Mouse (Mus musculus) heart, embryonic 12.5 days (tissue): Measurements from ENCODE around the gene Sik3. TPM values are rescaled to one million over a fixed set of nuclear protein-coding genes. Genes with fewer than 3 reads are reported as not detected.
A peak's percentile ranks its signal among the peaks of the same experiment; 100 is the strongest.
"Not testable (repeated sequence)": the region's sequence is repeated elsewhere in the genome, so short reads cannot be mapped to it uniquely, and the experiment has no call there.

Experiments
- ATAC-seq: fragments of 200-750 bp; cut with Nextera tagmentation; 2 replicates; pipeline ENCODE4 v1.8.0; 2017; ENCODE audit warnings: moderate TSS enrichment, moderate library complexity; ENCODE audit not compliant: insufficient number of reproducible peaks, low FRiP score
- H3K27ac ChIP-seq: fragments of 300-500 bp; sonication (generic); 2 replicates; pipeline ENCODE4 v1.5.1; 2016; ENCODE audit warnings: mild to moderate bottlenecking, moderate library complexity; ENCODE audit not compliant: poor library complexity, severe bottlenecking
- H3K27me3 ChIP-seq: fragments of 300-500 bp; sonication (generic); replicated peaks from 2 replicates; pipeline ENCODE4 v1.6.1; 2016; ENCODE audit warnings: mild to moderate bottlenecking, moderate library complexity
- H3K36me3 ChIP-seq: fragments of 300-500 bp; sonication (generic); 2 replicates; pipeline ENCODE4 v1.6.1; 2016; ENCODE audit warnings: mild to moderate bottlenecking, moderate library complexity
- H3K4me1 ChIP-seq: fragments of 300-500 bp; sonication (generic); replicated peaks from 2 replicates; pipeline ENCODE4 v1.6.1; 2016; ENCODE audit warnings: mild to moderate bottlenecking
- H3K4me2 ChIP-seq: fragments of 300-500 bp; sonication (generic); 2 replicates; pipeline ENCODE4 v1.6.1; 2016; ENCODE audit warnings: mild to moderate bottlenecking, moderate library complexity
- H3K4me3 ChIP-seq: fragments of 300-500 bp; sonication (generic); 2 replicates; pipeline ENCODE4 v1.5.1; 2016; ENCODE audit warnings: mild to moderate bottlenecking
- H3K9ac ChIP-seq: fragments of 300-500 bp; sonication (generic); 2 replicates; pipeline ENCODE4 v1.6.1; 2016; ENCODE audit warnings: mild to moderate bottlenecking, moderate library complexity
- H3K9me3 ChIP-seq: fragments of 300-500 bp; sonication (generic); replicated peaks from 2 replicates; pipeline ENCODE4 v1.6.1; 2016; ENCODE audit warnings: mild to moderate bottlenecking, moderate library complexity
- WGBS: fragments of 180-500 bp; shearing (Covaris S2); methylation state at CpG from one replicate; pipeline ENCODE4 v1.1.7; 2016; 5-methylcytosine and 5-hydroxymethylcytosine counted together
- polyA plus RNA-seq: library from polyadenylated mRNA; unstranded; fragments of >200 nt; fragmentation: Nextera tagmentation; extraction: Ambion mirVana; gene quantifications from 2 replicates; pipeline ENCODE4 v1.2.1, GENCODE M21; 2016

Gene Sik3
- polyA plus RNA-seq, 1 experiment from 2014 or later = 13.9 TPM

DNA sequence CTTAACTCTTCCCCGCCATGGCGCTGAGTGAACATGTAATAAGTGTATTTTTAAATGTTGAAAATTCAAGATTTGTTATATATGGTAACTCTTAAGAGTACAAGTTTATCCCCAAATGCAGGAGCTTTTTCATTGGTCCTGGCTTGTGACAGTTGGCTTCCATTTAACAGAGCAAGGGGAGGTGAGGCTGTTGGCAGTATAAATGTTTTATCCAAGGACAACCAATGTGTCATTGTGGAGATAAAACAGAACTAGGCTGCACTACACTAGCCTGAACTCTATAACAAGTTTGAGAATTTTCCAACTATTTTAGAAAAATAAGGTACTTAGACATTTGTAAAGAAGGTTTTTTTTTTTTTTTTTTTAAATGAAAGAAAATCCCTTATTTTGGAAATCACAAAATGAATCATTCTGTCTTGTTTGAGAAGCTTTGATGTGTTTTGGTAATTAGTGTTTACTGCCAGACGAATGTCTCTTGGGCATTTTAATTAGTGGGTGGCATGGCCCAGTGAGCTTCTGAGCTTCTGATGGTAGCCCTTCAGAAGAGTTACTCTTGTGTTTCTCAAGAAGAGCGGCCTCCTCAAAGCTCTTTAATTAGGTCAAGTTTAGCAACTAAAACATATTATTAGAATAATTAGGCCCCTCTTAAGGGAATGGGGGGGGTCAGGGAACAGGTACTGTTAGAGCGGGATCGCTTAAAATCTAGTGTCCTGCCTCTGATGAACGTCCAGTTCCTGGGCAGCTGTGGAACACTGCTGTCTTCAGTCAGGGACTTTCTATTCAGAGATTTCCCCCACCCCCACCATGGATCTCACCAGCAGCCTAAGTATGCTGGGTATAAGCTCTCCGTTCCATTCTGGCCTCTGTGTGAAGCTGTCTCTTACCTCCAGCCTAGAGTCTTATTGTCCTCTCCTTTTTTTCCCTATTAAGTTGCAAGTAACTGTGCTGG, 139.7 kb downstream of the Sik3 start:
- Histone ChIP-seq H3K27me3 (no peaks in the 10 kb centered on the region), H3K4me3 (no peak overlapping the region), H3K4me2 (no peak overlapping the region), H3K27ac (no peak overlapping the region), H3K4me1 (peaks cover 55% of the 10 kb centered on the region), H3K36me3 (peaks cover 2% of the 10 kb centered on the region; the same call in 1 of the 2 replicates), H3K9me3 (no peaks in the 10 kb centered on the region), H3K9ac (no peak overlapping the region)
- 70% methylated on average over 8 of the region's 8 CpGs for WGBS
- no peak for ATAC-seq

DNA sequence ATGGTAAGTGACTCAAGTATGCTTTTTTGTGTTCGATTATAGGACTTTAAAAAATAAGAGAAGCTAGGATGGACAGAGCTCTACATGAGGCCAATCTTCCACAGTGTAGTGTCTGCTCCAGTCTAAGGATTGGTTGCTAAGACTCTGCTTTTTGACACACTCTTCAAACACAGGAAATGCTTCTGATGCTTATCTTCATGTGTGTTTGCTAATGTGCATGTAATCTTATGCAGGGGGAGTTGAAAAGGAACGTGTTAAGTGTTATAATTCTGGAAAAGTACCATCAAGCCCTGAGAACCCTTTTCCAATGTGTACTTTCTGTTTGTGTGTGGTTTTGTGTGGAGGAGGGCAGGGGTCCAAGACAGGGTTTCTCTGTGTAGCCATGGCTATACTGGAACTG, 141.8 kb downstream of the Sik3 start:
- WGBS = 69% methylated on average over 2 of the region's 2 CpGs
- no peaks in the 10 kb centered on the region for H3K9me3 ChIP-seq
- H3K27ac ChIP-seq = no peak overlapping the region
- H3K4me3 ChIP-seq = no peak overlapping the region
- no peak for ATAC-seq
- H3K4me1 ChIP-seq = peaks cover 52% of the 10 kb centered on the region
- no peak overlapping the region for H3K4me2 ChIP-seq
- H3K27me3 ChIP-seq = no peaks in the 10 kb centered on the region
- peaks cover 3% of the 10 kb centered on the region; the same call in 1 of the 2 replicates for H3K36me3 ChIP-seq
- no peak overlapping the region for H3K9ac ChIP-seq

DNA sequence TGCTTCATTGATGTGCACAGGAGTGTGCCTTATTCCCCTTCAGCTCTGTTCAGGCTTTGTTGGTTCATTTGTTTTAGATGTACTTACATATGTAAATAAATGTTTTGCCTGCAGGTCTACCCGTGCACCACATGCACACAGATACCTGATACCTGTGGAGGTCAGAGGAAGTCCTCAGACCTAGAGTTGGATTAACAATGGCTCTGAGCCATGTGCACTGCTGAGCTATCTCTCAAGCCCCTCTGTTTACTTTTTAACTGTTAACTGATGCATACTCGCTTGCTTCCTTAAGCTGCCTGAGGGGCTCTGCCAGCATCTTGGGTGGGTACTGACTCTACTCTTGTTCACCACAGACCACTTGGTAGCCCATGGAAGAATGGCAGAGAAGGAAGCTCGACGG, 142.4 kb downstream of the Sik3 start:
- peaks cover 47% of the 10 kb centered on the region for H3K4me1 ChIP-seq
- H3K9me3 ChIP-seq = no peaks in the 10 kb centered on the region
- 67% methylated on average over 4 of the region's 4 CpGs for WGBS

DNA sequence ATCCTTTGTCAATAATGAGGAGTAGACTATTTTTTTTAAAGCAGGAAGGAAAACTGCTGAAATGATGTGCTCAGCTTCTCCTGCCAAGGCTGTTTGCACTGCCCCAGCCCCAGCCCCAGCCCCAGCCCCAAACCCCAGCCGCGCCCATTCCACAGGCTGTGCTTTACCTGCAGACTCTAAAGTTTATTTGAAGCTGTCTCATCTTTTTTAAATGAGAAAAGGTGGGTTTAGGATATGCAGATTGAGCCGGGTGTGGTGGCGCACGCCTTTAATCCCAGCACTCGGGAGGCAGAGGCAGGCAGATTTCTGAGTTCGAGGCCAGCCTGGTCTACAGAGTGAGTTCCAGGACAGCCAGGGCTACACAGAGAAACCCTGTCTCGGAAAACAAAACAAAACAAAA, 143.2 kb downstream of the Sik3 start:
- not testable (repeated sequence) for ATAC-seq, H3K36me3 ChIP-seq
- WGBS = 91% methylated on average over 8 of the region's 8 CpGs

More for the DNA sequence above, 142.4 kb downstream of the Sik3 start:
- no peak for ATAC-seq
- Histone ChIP-seq H3K36me3 (peaks cover 3% of the 10 kb centered on the region; the same call in 1 of the 2 replicates), H3K27ac (no peak overlapping the region), H3K9ac (no peak overlapping the region), H3K27me3 (no peaks in the 10 kb centered on the region), H3K4me3 (no peak overlapping the region), H3K4me2 (no peak overlapping the region)

DNA sequence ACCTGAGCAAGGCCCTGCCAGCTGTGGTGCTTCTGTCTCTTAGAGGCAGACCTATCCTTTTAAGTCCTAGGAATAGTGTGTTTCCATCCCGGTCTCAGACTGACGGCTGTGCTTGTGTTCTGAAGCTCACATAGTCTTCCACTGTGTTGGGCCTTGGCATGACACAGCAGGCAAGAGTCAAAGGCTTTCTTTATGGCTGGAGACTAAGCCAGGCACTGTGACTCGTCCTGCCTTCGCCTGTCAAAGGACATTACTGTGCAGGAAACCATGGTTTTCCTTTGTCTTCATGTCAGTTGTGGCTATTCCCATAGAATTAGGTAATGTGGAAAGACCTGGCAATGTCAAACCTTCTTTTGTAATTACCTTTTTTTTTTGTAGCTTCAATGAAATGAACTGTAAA, 144.1 kb downstream of the Sik3 start:
- peak overlapping the region; percentile 46 for H3K27ac ChIP-seq
- H3K9ac ChIP-seq = no peak overlapping the region
- no peak overlapping the region for H3K4me3 ChIP-seq
- no peak overlapping the region for H3K4me2 ChIP-seq
- peaks cover 30% of the 10 kb centered on the region for H3K4me1 ChIP-seq
- H3K27me3 ChIP-seq = no peaks in the 10 kb centered on the region
- H3K36me3 ChIP-seq = peaks cover 3% of the 10 kb centered on the region; the same call in 1 of the 2 replicates
- no peaks in the 10 kb centered on the region for H3K9me3 ChIP-seq
- 50% methylated on average over 4 of the region's 4 CpGs for WGBS
- ATAC-seq = 0 out of 2 replicates have a peak, but pooled peaks have one; percentile 22

More for the DNA sequence above, 143.2 kb downstream of the Sik3 start:
- H3K9ac ChIP-seq, H3K4me2 ChIP-seq, H3K27ac ChIP-seq, H3K9me3 ChIP-seq, H3K4me3 ChIP-seq, H3K27me3 ChIP-seq: not testable (repeated sequence)
- peaks cover 39% of the 10 kb centered on the region for H3K4me1 ChIP-seq

DNA sequence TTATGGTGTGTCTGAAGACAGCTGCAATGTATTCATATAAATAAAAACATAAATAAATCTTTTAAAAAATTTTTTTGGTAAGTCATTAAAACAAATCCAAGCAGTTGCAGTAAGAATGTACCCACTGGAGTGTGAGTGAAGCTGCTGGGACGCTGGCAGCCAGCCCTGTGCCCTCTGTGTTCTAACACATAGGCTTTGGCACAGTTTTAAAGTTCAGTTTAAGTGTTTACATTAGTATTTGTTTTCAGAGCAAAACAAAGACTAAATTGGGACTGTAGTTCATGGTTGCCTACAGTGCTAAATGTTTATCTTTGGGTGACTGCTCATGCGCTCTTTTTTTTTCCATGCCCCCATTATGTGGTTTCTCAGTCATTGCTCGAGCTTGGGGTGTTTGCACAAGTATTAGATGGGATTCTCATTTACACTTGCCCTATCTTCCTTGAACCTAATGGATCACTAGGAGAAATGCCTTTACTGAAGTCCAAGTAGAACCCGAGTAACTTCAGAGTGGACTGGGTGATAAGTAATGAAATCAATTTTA, 145.7 kb downstream of the Sik3 start:
- Histone ChIP-seq H3K9ac (no peak overlapping the region), H3K4me3 (no peak overlapping the region), H3K4me2 (no peak overlapping the region), H3K27ac (no peak overlapping the region), H3K4me1 (peaks cover 18% of the 10 kb centered on the region), H3K36me3 (peaks cover 3% of the 10 kb centered on the region; the same call in 1 of the 2 replicates), H3K27me3 (no peaks in the 10 kb centered on the region), H3K9me3 (no peaks in the 10 kb centered on the region)
- 88% methylated on average over 4 of the region's 4 CpGs for WGBS
- no peak for ATAC-seq

DNA sequence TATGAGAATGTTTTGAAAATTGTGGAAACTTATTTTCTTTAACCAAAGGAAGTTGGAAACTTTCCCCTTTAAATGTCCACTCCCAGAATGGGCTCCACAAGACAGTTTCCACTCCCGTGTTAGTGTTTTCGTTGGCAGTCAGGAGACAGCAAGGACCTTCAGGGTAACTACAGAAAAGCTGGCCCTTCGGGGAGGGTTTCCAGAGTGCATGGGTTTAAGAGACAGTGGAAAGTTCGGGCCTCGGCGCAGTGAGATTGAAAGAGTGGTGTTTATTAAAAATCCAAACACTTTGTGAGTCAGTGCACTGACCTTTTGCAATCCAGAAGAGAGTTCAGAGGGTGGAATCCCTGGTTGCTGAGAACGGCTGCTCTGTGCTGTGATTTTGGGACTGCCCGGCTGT, 150.8 kb downstream of the Sik3 start:
- Histone ChIP-seq H3K4me1 (peaks cover 9% of the 10 kb centered on the region; the same call in 1 of the 2 replicates), H3K36me3 (no peaks in the 10 kb centered on the region), H3K9me3 (no peaks in the 10 kb centered on the region), H3K27me3 (no peaks in the 10 kb centered on the region), H3K4me3 (no peak overlapping the region), H3K9ac (no peak overlapping the region), H3K27ac (peak overlapping the region; percentile 62), H3K4me2 (no peak overlapping the region)
- peak; percentile 61 for ATAC-seq
- 58% methylated on average over 8 of the region's 8 CpGs for WGBS

DNA sequence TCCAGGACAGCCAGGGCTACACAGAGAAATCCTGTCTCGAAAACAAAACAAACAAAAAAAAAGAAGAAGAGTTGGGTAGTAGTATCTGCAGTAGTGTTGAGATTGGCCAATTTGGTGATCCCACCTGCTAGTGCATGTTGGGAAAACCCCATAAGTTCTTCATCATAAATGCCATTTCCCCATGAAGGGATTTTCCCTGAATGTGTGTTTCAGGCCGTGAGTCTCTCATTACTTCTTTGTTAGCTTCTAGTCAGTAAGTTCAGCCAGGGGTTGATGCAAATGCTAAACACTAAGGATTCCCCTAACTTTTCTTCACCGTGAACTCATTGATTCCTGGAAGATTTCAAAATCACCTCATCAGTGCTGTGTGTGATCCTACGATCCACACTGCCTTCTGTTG, 156.2 kb downstream of the Sik3 start:
- Histone ChIP-seq H3K27ac (no peak overlapping the region), H3K36me3 (no peaks in the 10 kb centered on the region), H3K9ac (no peak overlapping the region), H3K4me1 (peaks cover 10% of the 10 kb centered on the region; the same call in 1 of the 2 replicates), H3K27me3 (no peaks in the 10 kb centered on the region), H3K4me3 (no peak overlapping the region), H3K4me2 (no peak overlapping the region), H3K9me3 (no peaks in the 10 kb centered on the region)
- WGBS = 87% methylated on average over 4 of the region's 4 CpGs
- ATAC-seq = no peak

DNA sequence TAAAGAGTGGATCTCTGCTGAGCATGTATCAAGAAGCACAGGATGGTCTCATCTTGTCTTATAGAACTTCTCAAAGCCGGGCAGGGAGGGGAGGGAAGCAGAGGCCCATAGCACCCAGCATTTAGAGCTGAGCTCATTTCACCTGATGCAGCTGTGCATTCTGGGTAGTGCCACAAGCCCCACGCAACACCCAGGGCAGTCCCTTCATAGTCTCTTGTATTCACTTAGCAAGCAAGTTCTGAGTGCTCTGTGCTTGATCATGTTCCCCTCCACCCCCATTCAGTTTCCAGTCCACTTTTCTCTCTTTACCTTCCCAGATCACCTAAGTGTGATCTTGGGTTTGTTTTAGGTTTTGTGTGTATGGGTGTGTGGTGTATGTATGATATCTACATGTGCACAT, 159.6 kb downstream of the Sik3 start:
- H3K4me1 ChIP-seq = peaks cover 28% of the 10 kb centered on the region
- ATAC-seq = no peak
- H3K9ac ChIP-seq = no peak overlapping the region
- H3K9me3 ChIP-seq = no peaks in the 10 kb centered on the region
- H3K4me2 ChIP-seq = no peak overlapping the region
- WGBS = 91% methylated on average over 2 of the region's 2 CpGs
- H3K27me3 ChIP-seq = no peaks in the 10 kb centered on the region
- H3K4me3 ChIP-seq = no peak overlapping the region
- no peaks in the 10 kb centered on the region for H3K36me3 ChIP-seq
- H3K27ac ChIP-seq = no peak overlapping the region

DNA sequence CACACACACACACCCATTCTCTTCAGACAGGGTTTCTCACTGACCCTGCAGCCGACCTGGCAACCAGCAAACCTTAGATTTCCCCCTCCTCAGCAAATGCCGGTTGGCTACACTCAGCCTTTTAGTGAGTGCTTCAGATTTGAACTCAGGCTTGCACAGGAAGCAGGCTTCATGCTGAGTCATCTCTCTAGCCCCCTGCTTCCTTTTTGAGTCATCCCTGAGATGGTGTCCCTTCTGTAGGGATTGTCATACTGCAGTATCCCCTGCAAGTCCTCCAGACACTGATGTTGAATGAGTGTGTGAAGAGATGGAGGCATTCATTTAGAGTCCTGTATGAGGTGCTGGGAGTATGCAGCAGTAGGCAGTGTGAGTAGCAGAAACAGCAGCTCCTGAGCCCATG, 160.3 kb downstream of the Sik3 start:
- Histone ChIP-seq H3K27ac (no peak overlapping the region), H3K27me3 (no peaks in the 10 kb centered on the region), H3K9ac (no peak overlapping the region), H3K9me3 (no peaks in the 10 kb centered on the region), H3K4me2 (no peak overlapping the region), H3K4me1 (peaks cover 28% of the 10 kb centered on the region), H3K36me3 (peaks cover 4% of the 10 kb centered on the region), H3K4me3 (no peak overlapping the region)
- WGBS = 38% methylated on average over 2 of the region's 2 CpGs
- no peak for ATAC-seq

DNA sequence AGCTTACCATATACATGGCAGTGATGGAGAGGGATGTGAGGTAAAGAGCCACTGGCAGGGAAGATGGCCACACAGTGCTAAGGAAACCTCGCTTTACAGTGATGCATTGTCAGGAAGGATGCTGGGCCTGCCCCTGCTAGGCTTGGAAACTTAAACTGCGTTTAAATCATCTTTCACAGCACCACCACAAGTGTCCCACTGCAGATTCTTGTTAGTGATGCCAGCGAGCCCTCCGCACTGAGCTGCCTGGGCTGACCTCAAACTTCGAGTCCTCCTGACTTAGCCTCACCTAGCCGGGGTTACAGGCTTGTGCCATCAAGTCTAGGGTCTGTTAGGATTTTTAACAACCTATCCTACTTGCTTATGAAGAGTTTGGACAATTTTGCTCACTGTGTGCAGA, 161.3 kb downstream of the Sik3 start:
- Histone ChIP-seq H3K36me3 (peaks cover 12% of the 10 kb centered on the region), H3K9me3 (no peaks in the 10 kb centered on the region), H3K27ac (no peak overlapping the region), H3K27me3 (no peaks in the 10 kb centered on the region), H3K4me3 (no peak overlapping the region), H3K4me2 (no peak overlapping the region), H3K9ac (no peak overlapping the region), H3K4me1 (peaks cover 28% of the 10 kb centered on the region)
- 95% methylated on average over 6 of the region's 6 CpGs for WGBS
- no peak for ATAC-seq
